Mouse (Mus musculus) lung, adult 2 months (tissue): ENCODE data around the gene Sept1.

ENCODE experiments used
- CTCF ChIP-seq: fragments of 200-500 bp; IDR thresholded peaks from 2 replicates; pipeline ENCODE4 v1.5.1; 2011; ENCODE audit warnings: mild to moderate bottlenecking, low read length, control low read depth; ENCODE audit not compliant: insufficient read depth
- POLR2A ChIP-seq: fragments of 200-500 bp; IDR thresholded peaks from 2 replicates; pipeline ENCODE4 v1.6.1; 2011; ENCODE audit warnings: low read depth, mild to moderate bottlenecking, control low read depth, low read length, borderline replicate concordance; ENCODE audit errors: extremely low read depth

DNA sequence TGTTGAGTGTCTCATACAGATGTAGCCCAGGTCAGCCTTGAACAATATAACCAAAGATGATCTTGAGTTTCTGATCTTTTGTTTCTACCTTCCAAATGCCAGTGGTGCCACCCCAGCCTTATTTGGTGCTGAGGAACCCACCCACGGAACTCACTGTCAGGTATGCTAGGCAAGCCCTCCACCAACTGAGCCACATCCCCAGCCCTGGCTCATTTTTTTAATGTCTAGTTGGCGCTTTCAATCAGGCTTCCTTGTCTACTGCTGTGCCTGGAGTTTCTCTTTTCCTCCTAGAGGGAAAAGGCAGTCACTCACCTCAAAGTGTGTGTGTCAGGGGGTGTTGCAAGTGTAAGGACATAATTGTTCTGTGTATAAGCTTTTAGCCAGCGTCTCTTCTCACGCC lies 38.2 kb upstream of the Sept1 start:
- TF ChIP-seq POLR2A (no peak), CTCF (no peak)
